Mouse (Mus musculus) ES-Bruce4 (cell line): ENCODE data around the gene Tmem135.

ENCODE experiments used
- CTCF ChIP-seq: IDR thresholded peaks from one replicate; pipeline ENCODE4 v1.8.1; 2011; ENCODE audit warnings: low read depth, low read length
- EP300 ChIP-seq: IDR thresholded peaks from 2 replicates; pipeline ENCODE4 v1.6.1; 2011; ENCODE audit warnings: low read depth, low read length; ENCODE audit not compliant: insufficient read depth
- POLR2A ChIP-seq: IDR thresholded peaks from one replicate; pipeline ENCODE4 v1.8.1; 2011; ENCODE audit warnings: low read length; ENCODE audit not compliant: insufficient read depth

DNA sequence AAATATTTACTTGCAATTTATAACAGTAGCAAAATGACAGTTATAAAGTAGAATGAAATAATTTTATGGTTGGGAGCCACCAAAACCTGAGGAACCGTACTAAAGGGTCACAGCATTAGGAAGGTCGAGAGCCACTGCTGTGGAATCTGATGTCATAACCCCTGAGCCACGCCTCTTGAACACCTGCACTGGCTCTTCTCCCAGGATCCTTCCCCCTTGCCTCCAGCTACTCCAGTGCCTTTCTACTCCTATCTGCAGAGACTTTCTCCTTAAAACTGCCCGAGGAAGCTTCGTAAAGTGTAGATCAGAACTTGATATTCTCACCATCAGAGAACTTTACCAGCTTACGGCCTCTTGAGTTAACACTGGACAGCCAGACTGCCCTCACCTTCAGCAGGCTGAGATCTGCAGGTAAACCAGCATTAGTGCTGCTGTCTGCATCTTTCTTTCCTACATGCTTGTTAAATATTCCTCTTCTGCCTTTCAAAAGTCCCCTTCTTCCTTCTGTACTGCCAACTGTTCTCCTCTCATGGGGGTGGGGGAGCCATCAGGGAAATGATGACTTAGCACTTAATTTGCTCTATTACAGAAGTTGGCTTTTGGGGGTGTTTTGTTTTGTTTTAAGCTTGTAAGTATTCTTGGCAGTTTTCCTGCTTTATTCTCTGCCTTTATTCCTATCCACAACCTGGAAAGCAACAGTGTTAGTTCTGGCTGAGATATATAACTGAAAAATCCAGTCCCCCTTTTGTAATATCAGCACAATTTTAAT lies 242.2 kb downstream of the Tmem135 start:
- no peak for TF ChIP-seq CTCF
- TF ChIP-seq EP300 = no peak
- no peak for TF ChIP-seq POLR2A
